Mouse (Mus musculus) neural tube, embryonic 15.5 days (tissue): Measurements from ENCODE around the gene Opa3. TPM values are rescaled to one million over a fixed set of nuclear protein-coding genes. Genes with fewer than 3 reads are reported as not detected.
A peak's percentile ranks its signal among the peaks of the same experiment; 100 is the strongest.

ENCODE experiments used
- ATAC-seq: fragments of 200-750 bp; cut with Nextera tagmentation; 2 replicates; pipeline ENCODE4 v1.8.0; 2017; ENCODE audit warnings: mild to moderate bottlenecking, moderate TSS enrichment, moderate library complexity; ENCODE audit not compliant: low FRiP score
- H3K27ac ChIP-seq: fragments of 300-500 bp; sonication (generic); replicated peaks from 2 replicates; pipeline ENCODE4 v1.5.1; 2015; ENCODE audit warnings: mild to moderate bottlenecking, inconsistent platforms
- H3K27me3 ChIP-seq: fragments of 300-500 bp; sonication (generic); replicated peaks from 2 replicates; pipeline ENCODE4 v1.6.1; 2015; ENCODE audit warnings: inconsistent platforms
- H3K36me3 ChIP-seq: fragments of 300-500 bp; sonication (generic); 2 replicates; pipeline ENCODE4 v1.6.1; 2015; ENCODE audit warnings: inconsistent platforms
- H3K4me1 ChIP-seq: fragments of 300-500 bp; sonication (generic); 2 replicates; pipeline ENCODE4 v1.6.1; 2015; ENCODE audit warnings: inconsistent platforms
- H3K4me2 ChIP-seq: fragments of 300-500 bp; sonication (generic); 2 replicates; pipeline ENCODE4 v1.6.1; 2015; ENCODE audit warnings: inconsistent platforms, mild to moderate bottlenecking, moderate library complexity
- H3K4me3 ChIP-seq: fragments of 300-500 bp; sonication (generic); replicated peaks from 2 replicates; pipeline ENCODE4 v1.5.1; 2015; ENCODE audit warnings: mild to moderate bottlenecking, inconsistent platforms
- H3K9ac ChIP-seq: fragments of 300-500 bp; sonication (generic); replicated peaks from 2 replicates; pipeline ENCODE4 v1.6.1; 2015; ENCODE audit warnings: mild to moderate bottlenecking, inconsistent platforms
- H3K9me3 ChIP-seq: fragments of 300-500 bp; sonication (generic); replicated peaks from 2 replicates; pipeline ENCODE4 v1.6.1; 2016; ENCODE audit warnings: inconsistent platforms
- WGBS: fragments of 180-500 bp; shearing (Covaris S2); methylation state at CpG from one replicate; pipeline ENCODE4 v1.1.7; 2015; ENCODE audit warnings: mixed read lengths; 5-methylcytosine and 5-hydroxymethylcytosine counted together
- polyA plus RNA-seq: library from polyadenylated mRNA; unstranded; fragments of >200 nt; fragmentation: Nextera tagmentation; extraction: Ambion mirVana; gene quantifications from 2 replicates; pipeline ENCODE4 v1.2.1, GENCODE M21; 2015

Opa3 gene
- polyA plus RNA-seq, 1 experiment from 2014 or later = 37.9 TPM

DNA sequence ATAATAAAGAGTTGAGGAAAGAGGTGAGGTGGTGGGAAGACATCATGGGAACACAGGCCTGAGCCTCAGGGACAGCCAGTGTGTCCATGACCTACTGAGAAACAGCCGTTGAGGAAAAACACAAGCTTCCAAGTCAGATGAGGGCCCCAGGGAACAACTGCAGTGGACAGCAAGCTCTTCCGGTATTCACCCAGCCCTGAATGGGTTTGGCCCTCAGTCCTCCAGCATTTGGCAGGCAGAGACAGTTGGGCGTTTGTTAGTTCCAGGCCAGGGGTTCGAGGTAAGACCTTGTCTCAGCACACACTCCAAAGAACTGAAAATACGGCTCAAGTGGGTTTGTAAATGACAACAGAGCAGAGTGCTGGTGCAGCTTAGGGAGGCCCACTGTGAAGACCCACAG is 25.3 kb downstream of the Opa3 start:
- ATAC-seq = no peak
- Histone ChIP-seq H3K4me1 (no peaks in the 10 kb centered on the region), H3K9ac (no peak overlapping the region), H3K4me3 (no peak overlapping the region), H3K27me3 (no peaks in the 10 kb centered on the region), H3K4me2 (no peak overlapping the region), H3K27ac (no peak overlapping the region), H3K36me3 (peaks cover 27% of the 10 kb centered on the region), H3K9me3 (no peaks in the 10 kb centered on the region)
- 65% methylated on average over 5 of the region's 5 CpGs for WGBS

DNA sequence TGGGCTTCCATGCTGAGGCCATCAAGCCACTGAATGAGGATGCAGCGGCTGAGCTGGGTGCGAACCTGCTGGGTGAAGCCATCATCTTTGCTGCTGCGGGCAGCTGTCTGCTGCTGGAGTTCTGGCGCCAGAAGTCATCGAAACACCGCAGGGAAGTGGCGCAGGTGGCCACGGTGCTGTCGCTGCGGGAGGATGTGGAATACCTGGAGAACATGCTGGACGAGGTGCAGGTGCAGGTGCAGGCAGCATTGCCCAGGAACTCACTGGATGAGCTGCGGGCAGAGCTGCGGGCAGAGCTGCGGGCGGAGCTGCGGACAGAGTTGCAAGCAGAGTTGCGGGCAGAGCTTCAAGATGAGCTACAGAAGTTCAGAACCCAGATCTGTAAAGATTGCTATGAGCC is 27.3 kb downstream of the Opa3 start:
- peaks cover 47% of the 10 kb centered on the region for H3K36me3 ChIP-seq
- 79% methylated on average over 17 of the region's 17 CpGs for WGBS
- no peak for ATAC-seq

DNA sequence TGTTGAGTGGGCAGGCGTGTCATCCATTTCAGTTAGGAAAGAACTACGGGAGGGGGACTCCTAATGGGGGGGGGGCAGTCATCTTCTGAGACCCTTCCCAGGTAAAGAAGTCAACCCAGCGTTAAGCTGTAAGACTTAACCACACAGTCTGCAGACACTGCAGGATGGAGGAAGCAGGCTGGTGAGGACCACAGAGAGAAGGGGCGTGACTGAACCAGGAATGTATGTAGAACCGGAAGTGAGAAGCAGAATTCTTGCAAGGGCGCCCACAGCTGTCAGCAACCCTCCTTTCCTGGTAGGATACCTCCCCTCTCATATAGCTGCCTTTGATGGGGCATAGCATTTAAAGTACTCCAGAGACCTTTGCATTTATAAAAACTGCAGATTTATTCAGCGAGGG is 28.4 kb downstream of the Opa3 start:
- WGBS = 88% methylated on average over 7 of the region's 7 CpGs

More for the DNA sequence above, 27.3 kb downstream of the Opa3 start:
- H3K9me3 ChIP-seq = no peaks in the 10 kb centered on the region
- H3K4me3 ChIP-seq = no peak overlapping the region
- H3K27ac ChIP-seq = no peak overlapping the region
- no peaks in the 10 kb centered on the region for H3K4me1 ChIP-seq
- no peak overlapping the region for H3K4me2 ChIP-seq
- no peak overlapping the region for H3K9ac ChIP-seq
- H3K27me3 ChIP-seq = no peaks in the 10 kb centered on the region

DNA sequence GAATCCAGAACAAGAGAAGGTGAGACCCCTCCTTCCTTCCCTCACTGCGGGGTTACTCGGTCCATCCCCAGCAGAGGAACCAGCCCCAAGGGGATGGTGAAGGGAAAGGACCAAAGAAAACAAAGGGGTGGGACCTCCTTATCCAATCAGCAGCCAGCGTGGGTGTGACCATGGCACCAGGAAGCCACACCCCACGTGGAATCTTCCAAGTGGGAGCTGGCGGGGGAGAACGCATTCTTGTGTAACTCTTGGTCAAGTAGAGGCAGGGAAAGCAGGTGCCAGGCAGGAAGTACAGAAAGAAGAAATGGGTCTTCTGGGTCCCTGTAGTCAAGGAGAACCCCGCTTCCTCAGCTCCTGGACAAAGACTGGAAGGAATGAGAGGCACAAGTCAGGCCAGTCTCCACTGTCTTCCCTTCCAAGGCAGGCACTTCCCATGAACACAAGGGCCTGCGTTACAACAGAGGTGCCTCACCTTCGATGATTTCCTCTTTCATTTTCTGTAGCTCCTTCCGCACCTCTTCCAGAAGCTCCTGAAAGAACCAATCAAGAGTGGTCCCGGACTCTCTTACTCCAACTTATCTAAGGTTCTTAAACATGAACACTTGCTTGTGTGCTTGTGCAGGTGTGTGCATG is 29.4 kb downstream of the Opa3 start:
- Histone ChIP-seq H3K9me3 (no peaks in the 10 kb centered on the region), H3K4me1 (no peaks in the 10 kb centered on the region), H3K27ac (no peak overlapping the region), H3K36me3 (peaks cover 62% of the 10 kb centered on the region), H3K27me3 (no peaks in the 10 kb centered on the region), H3K9ac (no peak overlapping the region), H3K4me3 (no peak overlapping the region), H3K4me2 (no peak overlapping the region)
- WGBS = 37% methylated on average over 11 of the region's 11 CpGs
- ATAC-seq = peak; percentile 68

More for the DNA sequence above, 28.4 kb downstream of the Opa3 start:
- Histone ChIP-seq H3K9ac (no peak overlapping the region), H3K4me2 (no peak overlapping the region), H3K27ac (no peak overlapping the region), H3K27me3 (no peaks in the 10 kb centered on the region), H3K4me3 (no peak overlapping the region), H3K36me3 (peaks cover 54% of the 10 kb centered on the region), H3K9me3 (no peaks in the 10 kb centered on the region), H3K4me1 (no peaks in the 10 kb centered on the region)
- ATAC-seq = no peak

DNA sequence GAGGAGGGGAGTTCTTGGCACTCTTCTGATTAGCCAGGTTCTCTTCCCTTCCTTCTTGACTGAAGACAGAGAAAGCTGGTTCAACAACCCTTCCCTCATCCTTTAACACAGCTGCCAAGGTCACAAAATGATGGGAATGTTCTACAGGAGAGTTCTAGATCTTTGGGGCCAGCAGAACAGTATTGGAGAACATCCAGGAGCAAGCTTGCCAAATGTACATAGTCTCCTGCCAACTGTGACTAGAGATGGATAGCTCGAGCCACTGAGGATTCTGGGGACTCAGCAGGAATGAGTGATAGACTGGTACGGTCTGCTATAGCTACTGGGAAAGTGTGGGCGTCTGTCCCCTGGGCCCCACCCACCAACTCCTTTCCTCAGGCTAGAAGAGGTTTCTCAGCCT is 30.2 kb downstream of the Opa3 start:
- ATAC-seq = no peak
- H3K9me3 ChIP-seq = no peaks in the 10 kb centered on the region
- no peaks in the 10 kb centered on the region for H3K4me1 ChIP-seq
- WGBS = 79% methylated on average over 3 of the region's 3 CpGs
- H3K27ac ChIP-seq = no peak overlapping the region
- H3K36me3 ChIP-seq = peaks cover 70% of the 10 kb centered on the region
- H3K9ac ChIP-seq = no peak overlapping the region
- H3K4me2 ChIP-seq = no peak overlapping the region
- no peak overlapping the region for H3K4me3 ChIP-seq
- H3K27me3 ChIP-seq = no peaks in the 10 kb centered on the region

DNA sequence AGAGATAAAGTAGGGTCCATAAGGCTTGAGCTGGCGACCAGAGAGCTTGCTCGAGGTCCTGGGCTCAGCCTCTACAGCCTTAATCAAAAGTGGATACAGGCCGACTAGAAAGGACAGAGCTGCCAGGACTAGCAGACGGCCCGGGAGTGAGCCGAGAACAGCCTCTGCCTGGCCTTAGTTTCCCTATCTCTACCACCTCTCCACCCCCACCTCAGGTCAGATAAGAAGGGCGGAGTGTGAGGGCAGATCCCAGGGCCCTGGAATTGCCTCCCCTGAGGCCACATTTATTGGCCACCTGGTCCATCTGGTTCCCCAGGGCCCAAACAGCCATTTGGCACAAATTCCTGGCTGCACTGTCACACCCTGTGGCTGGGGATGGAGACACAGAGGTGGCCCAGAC is 37.0 kb downstream of the Opa3 start:
- Histone ChIP-seq H3K27me3 (no peaks in the 10 kb centered on the region), H3K9me3 (no peaks in the 10 kb centered on the region), H3K4me2 (no peak overlapping the region), H3K36me3 (peaks cover 47% of the 10 kb centered on the region), H3K4me3 (no peak overlapping the region), H3K4me1 (peaks cover 36% of the 10 kb centered on the region), H3K9ac (no peak overlapping the region), H3K27ac (no peak overlapping the region)
- ATAC-seq = no peak
- WGBS = 80% methylated on average over 7 of the region's 7 CpGs

DNA sequence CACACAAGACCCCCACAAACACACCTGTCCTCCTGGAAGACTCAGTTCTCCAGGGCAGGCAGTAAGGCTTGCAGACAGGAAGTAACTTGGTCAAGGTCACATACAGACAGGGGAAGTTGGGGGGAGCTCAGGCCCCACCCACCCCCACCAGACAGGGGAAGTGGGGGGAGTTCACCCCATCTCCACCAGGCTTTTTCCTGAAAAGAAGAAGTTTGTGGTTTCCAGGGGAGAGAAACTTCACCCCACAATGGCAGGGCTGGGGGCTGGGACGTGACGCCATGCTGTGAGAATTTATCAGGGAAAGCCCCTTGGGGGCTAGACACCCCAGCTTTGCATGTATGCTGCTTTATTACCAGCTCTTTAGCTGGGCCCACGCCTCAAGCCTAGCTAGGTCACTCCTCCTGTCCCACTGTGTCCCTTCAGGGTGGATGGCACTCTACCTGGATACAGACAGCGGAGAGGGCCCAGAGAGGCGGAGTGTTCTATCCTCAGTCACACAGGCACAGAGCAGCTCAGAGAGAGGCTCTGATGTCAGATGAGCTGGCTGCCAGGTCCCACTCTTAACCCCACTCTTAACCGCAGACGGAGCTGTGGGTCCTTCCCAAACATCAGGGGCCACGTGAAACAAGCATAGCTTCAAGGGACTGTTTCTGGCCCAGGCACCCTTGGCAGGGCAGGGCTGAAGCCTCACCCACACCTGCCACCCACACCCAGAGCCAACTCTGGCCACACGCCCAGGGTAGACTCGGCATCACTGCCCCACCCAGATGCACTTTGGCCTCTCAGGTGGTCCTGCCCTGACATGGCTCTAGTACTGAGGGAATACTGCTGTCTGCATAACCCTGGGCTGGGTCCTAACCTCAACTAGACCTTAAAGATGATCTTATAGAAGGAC is 38.0 kb downstream of the Opa3 start:
- H3K4me2 ChIP-seq = no peak overlapping the region
- H3K9ac ChIP-seq = no peak overlapping the region
- no peak overlapping the region for H3K4me3 ChIP-seq
- H3K27ac ChIP-seq = no peak overlapping the region
- 86% methylated on average over 10 of the region's 10 CpGs for WGBS
- H3K9me3 ChIP-seq = no peaks in the 10 kb centered on the region
- peaks cover 46% of the 10 kb centered on the region for H3K4me1 ChIP-seq
- peaks cover 40% of the 10 kb centered on the region for H3K36me3 ChIP-seq
- ATAC-seq = no peak
- H3K27me3 ChIP-seq = no peaks in the 10 kb centered on the region

DNA sequence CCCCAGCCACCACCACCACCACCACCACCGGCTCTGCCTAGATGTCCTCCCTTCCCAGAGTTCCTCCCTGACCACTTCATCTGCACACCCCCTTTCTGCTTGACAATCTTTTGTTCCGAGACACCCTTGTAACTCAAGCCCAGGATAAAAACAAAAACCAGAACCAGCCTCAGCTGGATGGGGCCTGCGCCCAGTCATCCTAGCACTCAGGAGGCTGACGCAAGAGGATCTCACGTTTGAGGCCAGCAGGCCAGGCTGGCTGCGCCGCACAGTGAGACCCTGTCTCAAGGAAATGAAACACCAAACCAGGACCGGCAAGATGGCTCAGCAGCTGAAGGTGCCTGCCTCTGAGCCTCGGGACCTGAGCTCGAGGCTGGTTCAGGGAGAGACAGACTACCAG is 38.9 kb downstream of the Opa3 start:
- no peak overlapping the region for H3K9ac ChIP-seq
- peaks cover 46% of the 10 kb centered on the region for H3K4me1 ChIP-seq
- peaks cover 33% of the 10 kb centered on the region for H3K36me3 ChIP-seq
- H3K4me2 ChIP-seq = no peak overlapping the region
- H3K9me3 ChIP-seq = no peaks in the 10 kb centered on the region
- no peak for ATAC-seq
- no peak overlapping the region for H3K4me3 ChIP-seq
- 75% methylated on average over 10 of the region's 10 CpGs for WGBS
- H3K27me3 ChIP-seq = no peaks in the 10 kb centered on the region
- H3K27ac ChIP-seq = no peak overlapping the region

DNA sequence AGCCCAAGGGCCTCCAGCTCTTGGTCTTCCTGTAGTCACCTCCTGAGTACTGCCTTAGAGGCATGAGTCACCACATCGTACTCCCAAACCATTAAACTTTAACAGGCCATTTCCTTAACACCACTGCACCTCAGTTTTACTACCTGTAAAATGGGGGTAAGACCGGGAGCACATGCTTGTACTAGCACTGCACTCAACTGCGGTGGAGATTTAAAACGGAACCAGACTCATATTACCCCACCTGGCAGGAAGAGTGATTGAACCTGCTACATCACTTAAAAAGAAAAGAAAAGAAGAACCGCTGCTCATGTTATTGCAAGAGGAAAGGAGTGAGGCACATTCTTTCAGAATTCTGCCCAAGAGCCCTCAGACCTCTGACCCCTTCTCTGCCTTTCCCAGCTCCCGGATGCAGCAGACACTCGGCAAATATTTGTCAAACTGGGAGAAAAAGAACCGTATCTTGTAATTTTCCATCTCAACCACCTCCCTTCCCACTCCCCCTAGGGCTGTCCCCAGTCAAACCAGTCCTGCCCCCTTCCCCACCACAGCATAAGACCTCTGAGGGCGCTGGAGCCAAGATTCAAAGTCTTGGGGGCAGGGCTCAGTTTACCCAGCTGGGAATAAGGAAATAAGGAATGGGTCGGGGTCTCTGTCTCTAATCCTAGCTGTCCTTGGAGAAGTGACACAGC is 41.0 kb downstream of the Opa3 start:
- WGBS = 50% methylated on average over 10 of the region's 10 CpGs
- Histone ChIP-seq H3K27me3 (no peaks in the 10 kb centered on the region), H3K4me1 (peaks cover 51% of the 10 kb centered on the region), H3K27ac (peak overlapping the region; percentile 77), H3K4me3 (peak overlapping the region; percentile 96), H3K36me3 (peaks cover 15% of the 10 kb centered on the region), H3K9ac (peak overlapping the region; percentile 88), H3K9me3 (no peaks in the 10 kb centered on the region), H3K4me2 (peak overlapping the region; percentile 96)
- no peak for ATAC-seq

DNA sequence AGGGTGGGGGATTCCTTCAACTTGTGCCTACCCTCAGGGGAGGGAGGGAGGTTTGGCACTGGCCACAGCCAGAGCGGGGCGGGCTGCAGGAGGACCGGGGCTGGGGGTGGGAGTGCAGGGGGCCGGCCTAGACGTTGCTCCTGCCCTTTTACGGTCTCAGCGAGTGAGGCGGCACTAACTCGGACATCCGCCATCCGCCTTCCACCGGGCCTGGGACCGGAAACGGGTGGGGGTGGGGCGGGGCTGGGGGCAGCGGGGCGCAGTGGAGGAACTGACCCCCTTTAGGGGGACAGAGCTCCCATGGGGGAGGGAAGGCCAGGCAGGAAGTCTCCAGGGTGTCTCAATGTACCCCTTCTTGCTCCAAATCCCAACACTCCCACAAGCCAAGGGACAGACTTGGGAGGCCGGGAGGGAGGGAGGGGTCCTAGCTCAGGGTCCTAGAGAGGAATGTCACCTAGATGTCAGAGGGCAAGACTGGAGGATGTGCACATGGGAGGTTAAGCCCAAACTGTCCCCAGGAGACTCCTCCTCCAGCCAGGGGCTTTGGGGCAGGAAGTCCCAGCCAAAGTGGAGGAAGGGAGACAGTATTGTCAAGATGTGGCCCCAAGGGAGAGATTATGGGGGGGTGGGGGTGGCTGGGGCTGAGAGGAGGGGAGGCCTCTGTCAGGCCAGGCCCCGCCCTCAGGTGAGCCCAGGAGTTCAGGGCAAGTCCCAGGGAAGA is 41.7 kb downstream of the Opa3 start:
- Histone ChIP-seq H3K9me3 (no peaks in the 10 kb centered on the region), H3K4me3 (peak overlapping the region; percentile 96), H3K9ac (peak overlapping the region; percentile 88), H3K36me3 (peaks cover 7% of the 10 kb centered on the region; the same call in 1 of the 2 replicates), H3K27ac (peak overlapping the region; percentile 77), H3K4me2 (peak overlapping the region; percentile 96), H3K4me1 (peaks cover 51% of the 10 kb centered on the region), H3K27me3 (no peaks in the 10 kb centered on the region)
- WGBS = 2% methylated on average over 18 of the region's 19 CpGs
- no peak for ATAC-seq

DNA sequence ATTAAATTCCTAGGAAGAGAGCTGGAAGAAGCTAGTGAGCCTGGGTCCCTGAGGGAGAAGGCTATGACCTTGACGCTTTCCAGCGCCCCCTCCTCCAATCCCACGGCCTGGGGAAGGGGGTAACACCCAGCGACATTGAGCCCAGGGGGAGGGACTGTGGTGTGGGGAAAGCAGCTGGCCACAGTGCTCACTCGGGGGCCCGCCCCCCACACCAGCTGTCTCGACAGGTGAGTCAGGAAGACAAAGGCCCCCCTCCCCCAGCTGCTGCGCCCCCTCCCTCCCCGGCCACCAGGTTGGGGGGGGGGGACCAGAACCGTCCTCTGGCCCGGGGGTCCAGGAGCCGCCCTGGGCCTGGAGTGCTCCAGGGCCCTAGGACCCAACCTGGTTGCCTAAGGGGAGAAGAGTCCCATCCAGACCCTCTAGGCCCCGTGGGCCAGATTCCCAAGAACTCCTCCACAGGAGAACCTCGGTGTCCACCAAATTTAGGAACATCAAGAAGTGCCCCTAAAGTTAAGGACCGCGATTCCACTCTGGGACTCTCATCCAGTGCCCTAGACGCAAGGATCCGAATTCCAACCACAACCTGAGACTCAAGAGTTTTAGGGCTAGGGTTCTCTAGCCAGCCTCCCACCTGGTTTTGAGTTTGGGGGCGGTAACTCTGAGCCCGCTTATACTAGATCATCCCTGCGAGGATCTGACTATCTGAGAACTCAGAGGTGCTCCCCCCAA is 42.5 kb downstream of the Opa3 start:
- 1% methylated on average over 20 of the region's 21 CpGs for WGBS
- Histone ChIP-seq H3K4me1 (peaks cover 47% of the 10 kb centered on the region), H3K36me3 (peaks cover 7% of the 10 kb centered on the region; the same call in 1 of the 2 replicates), H3K4me3 (peak overlapping the region; percentile 96), H3K9ac (peak overlapping the region; percentile 88), H3K27ac (peak overlapping the region; percentile 89), H3K4me2 (peak overlapping the region; percentile 96), H3K27me3 (no peaks in the 10 kb centered on the region), H3K9me3 (no peaks in the 10 kb centered on the region)
- no peak; the same call in 1 of the 2 replicates for ATAC-seq
